Mouse (Mus musculus) forebrain, embryonic 12.5 days (tissue): ENCODE measurements around the gene Atp2a2. TPM values are rescaled to one million over a fixed set of nuclear protein-coding genes. Genes with fewer than 3 reads are reported as not detected.
A peak's percentile ranks its signal among the peaks of the same experiment; 100 is the strongest.

Experiments used
- ATAC-seq: fragments of 200-750 bp; cut with Nextera tagmentation; 2 replicates; pipeline ENCODE4 v1.8.0; 2017; ENCODE audit warnings: moderate TSS enrichment; ENCODE audit not compliant: low FRiP score
- H3K27ac ChIP-seq: fragments of 300-500 bp; sonication (generic); 2 replicates; pipeline ENCODE4 v1.5.1; 2016; ENCODE audit warnings: mild to moderate bottlenecking
- H3K27me3 ChIP-seq: fragments of 300-500 bp; sonication (generic); 2 replicates; pipeline ENCODE4 v1.6.1; 2016; ENCODE audit warnings: mild to moderate bottlenecking
- H3K36me3 ChIP-seq: fragments of 300-500 bp; sonication (generic); replicated peaks from 2 replicates; pipeline ENCODE4 v1.6.1; 2016; ENCODE audit warnings: mild to moderate bottlenecking
- H3K4me1 ChIP-seq: fragments of 300-500 bp; sonication (generic); 2 replicates; pipeline ENCODE4 v1.6.1; 2016
- H3K4me2 ChIP-seq: fragments of 300-500 bp; sonication (generic); 2 replicates; pipeline ENCODE4 v1.6.1; 2016; ENCODE audit warnings: mild to moderate bottlenecking, moderate library complexity
- H3K4me3 ChIP-seq: fragments of 300-500 bp; sonication (generic); replicated peaks from 2 replicates; pipeline ENCODE4 v1.5.1; 2016; ENCODE audit warnings: mild to moderate bottlenecking
- H3K9ac ChIP-seq: fragments of 300-500 bp; sonication (generic); 2 replicates; pipeline ENCODE4 v1.6.1; 2016; ENCODE audit warnings: mild to moderate bottlenecking
- H3K9me3 ChIP-seq: fragments of 300-500 bp; sonication (generic); 2 replicates; pipeline ENCODE4 v1.6.1; 2016
- WGBS: fragments of 180-500 bp; shearing (Covaris S2); methylation state at CpG from one replicate; pipeline ENCODE4 v1.1.7; 2016; 5-methylcytosine and 5-hydroxymethylcytosine counted together
- polyA plus RNA-seq: library from polyadenylated mRNA; unstranded; fragments of >200 nt; fragmentation: Nextera tagmentation; extraction: Ambion mirVana; gene quantifications from 2 replicates; pipeline ENCODE4 v1.2.1, GENCODE M21; 2016

Gene Atp2a2
- polyA plus RNA-seq, 1 experiment from 2014 or later: 57.9 TPM

DNA sequence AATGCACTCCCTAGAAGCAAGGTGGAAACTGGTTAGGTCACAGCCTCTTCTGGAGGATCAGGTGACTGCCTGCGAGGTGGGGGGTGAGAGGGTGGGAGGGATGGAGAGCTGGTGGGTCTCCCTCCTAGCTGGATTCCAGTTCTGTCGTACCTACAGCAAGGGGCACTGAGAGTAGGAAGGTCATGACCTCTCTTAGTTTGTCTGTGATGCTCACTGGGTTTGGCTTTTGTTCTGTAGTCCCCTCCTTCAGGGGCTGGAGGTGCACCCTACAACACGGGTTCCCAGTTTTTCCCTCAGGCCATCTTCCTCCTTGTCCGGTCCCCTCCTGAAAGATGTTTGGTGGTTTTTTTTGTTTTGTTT, 1.7 kb upstream of the Atp2a2 start:
- Histone ChIP-seq H3K4me2 (no peak overlapping the region), H3K36me3 (no peaks in the 10 kb centered on the region), H3K27ac (no peak overlapping the region), H3K9ac (no peak overlapping the region), H3K27me3 (no peaks in the 10 kb centered on the region), H3K4me1 (peaks cover 28% of the 10 kb centered on the region), H3K9me3 (0 out of 2 replicates have a peak, but pooled peaks cover 3% of the 10 kb centered on the region), H3K4me3 (no peak overlapping the region)
- 18% methylated on average over 4 of the region's 4 CpGs for WGBS
- ATAC-seq: no peak

DNA sequence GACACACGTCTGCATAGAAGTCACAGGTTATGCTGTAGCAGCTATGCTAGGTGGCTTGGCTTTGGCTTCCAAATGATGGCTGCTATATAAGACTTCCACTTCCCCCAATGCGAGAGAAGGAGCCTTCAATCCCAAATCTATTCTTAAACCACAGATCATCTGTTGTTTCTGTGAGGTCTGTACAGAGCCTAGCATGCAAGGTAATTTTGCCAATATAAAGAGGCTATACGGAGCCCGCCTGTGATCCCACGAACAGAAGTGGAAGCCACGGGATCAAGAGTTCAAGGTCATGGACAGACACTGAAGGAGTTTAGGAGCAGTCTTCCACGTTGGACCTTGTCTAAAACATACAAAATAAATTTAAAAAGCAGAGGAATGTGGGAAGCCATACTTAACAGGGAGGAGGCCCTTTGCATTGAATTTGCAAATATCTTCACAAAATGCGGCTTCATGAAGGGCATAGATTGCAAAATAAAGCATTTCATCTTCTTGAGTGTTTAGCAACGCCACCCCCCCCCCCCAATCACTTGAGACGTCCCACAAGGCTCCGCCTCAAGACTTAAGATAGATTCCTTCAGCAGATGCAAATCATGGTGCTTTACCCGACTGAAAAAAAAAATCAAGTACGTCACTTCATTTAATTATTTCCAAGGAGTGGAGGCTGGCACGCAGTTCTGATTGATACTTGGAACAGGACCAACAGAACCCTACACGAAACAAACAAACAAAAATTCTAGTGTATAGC, 1.2 kb upstream of the Atp2a2 start:
- Histone ChIP-seq H3K9ac (peak overlapping the region; percentile 77), H3K4me1 (peaks cover 31% of the 10 kb centered on the region), H3K36me3 (no peaks in the 10 kb centered on the region; the same call in 1 of the 2 replicates), H3K27me3 (no peaks in the 10 kb centered on the region), H3K27ac (peak overlapping the region; percentile 100), H3K9me3 (0 out of 2 replicates have a peak, but pooled peaks cover 3% of the 10 kb centered on the region), H3K4me2 (peak overlapping the region; percentile 63), H3K4me3 (peak overlapping the region; percentile 97)
- 0 out of 2 replicates have a peak, but pooled peaks have one; percentile 3 for ATAC-seq
- WGBS: 30% methylated on average over 15 of the region's 15 CpGs

DNA sequence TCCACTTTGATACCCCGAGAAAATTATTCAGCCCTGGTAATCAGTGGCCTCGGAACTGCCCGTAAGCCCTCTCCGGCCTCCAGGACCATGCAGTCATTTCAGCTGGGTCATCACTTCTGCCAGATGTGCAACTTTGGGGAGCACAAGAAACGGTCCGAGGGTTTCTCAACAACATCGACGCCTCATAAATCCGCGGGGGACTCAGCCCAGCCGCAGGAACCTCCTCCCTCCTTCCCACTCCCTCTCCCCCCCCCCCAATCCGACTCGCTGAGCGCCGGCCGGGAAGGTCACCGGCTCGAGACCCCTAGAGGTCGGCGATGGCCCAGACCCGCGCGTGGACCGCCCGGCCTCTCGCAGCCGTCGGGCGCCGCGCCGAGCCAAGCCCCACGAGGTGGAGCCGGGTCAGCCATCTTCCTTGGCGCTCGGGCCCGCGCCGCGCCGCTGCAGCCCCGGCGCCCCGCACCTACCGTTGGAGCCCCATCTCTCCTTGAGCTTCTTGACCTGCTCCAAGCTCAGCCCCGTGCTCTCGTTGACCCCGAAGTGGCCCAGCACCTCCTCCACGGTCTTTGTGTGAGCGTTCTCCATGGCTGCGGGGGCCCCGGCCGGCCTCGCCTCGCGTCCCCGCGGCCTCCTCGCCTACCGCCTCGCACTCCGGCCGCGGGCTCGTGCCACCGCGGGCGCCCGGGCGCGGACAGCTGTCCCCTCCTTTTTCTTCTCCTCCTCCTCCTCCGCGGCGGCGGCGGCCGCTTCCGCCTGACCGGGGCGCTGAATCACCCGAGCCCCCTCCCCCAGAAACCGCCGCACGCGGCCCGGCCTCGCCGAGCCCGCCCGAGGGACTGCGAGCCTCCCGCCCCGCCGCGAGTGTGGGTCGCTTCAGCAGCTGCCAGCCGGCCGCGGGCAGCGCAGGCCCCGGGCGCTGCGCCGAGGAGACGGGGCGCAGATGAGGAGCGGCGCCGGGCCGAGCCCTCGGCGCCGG, 636 bp downstream of the Atp2a2 start:
- 0 out of 2 replicates have a peak, but pooled peaks cover under 1% of the 10 kb centered on the region for H3K9me3 ChIP-seq
- H3K4me2 ChIP-seq: peak overlapping the region; percentile 53
- H3K9ac ChIP-seq: peak overlapping the region; percentile 100
- 1% methylated on average over 91 of the region's 113 CpGs for WGBS
- no peaks in the 10 kb centered on the region for H3K27me3 ChIP-seq
- ATAC-seq: peak; percentile 45
- peak overlapping the region; percentile 97 for H3K4me3 ChIP-seq
- H3K27ac ChIP-seq: peak overlapping the region; percentile 100
- H3K36me3 ChIP-seq: peaks cover 7% of the 10 kb centered on the region; the same call in 1 of the 2 replicates
- peaks cover 42% of the 10 kb centered on the region for H3K4me1 ChIP-seq

DNA sequence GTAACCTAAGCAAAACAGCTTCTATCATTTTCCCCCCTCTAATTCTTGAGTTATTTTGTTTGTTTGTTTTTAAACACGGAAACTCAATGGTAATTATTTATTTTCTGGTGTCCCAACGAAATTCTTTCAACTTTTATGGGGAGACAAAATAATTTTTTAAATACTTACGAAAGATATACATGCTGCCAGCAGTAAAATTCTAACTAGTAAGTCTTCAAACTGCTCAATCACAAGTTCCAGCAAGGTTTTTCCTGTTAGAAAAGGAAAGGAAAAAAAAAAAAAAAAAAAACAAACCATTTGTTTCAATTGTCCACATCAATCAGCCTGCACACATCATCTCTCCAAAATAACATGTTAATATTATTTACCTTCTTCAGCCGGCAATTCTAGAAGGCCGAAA, 1.5 kb downstream of the Atp2a2 start:
- WGBS: 38% methylated on average over 5 of the region's 5 CpGs
- Histone ChIP-seq H3K4me2 (peak overlapping the region; percentile 53), H3K9ac (peak overlapping the region; percentile 100), H3K4me3 (peak overlapping the region; percentile 97), H3K9me3 (no peaks in the 10 kb centered on the region), H3K4me1 (peaks cover 42% of the 10 kb centered on the region), H3K36me3 (peaks cover 7% of the 10 kb centered on the region), H3K27me3 (no peaks in the 10 kb centered on the region), H3K27ac (no peak overlapping the region)
- ATAC-seq: no peak

DNA sequence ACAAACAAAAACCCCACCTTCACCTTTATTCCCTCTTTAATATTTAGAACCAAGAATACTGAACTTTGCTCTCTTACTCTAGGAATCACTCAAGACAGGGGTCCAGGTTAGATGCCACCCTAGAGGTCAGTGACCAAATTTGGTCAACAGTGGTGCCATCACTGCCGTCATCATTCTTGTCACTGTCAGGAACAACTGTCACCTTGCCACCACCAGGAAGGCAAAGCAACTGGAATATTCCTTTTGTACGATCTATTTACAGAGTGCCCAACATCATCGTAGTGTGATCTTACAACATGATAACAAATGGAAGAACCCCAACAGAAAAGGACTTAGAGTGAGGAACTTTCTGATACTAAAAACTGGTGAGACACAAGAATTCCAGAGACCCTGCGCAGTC, 1.9 kb downstream of the Atp2a2 start:
- peak overlapping the region; percentile 53 for H3K4me2 ChIP-seq
- peak overlapping the region; percentile 97 for H3K4me3 ChIP-seq
- peak overlapping the region; percentile 33 for H3K9ac ChIP-seq
- peaks cover 7% of the 10 kb centered on the region for H3K36me3 ChIP-seq
- no peaks in the 10 kb centered on the region for H3K9me3 ChIP-seq
- 68% methylated on average over 4 of the region's 4 CpGs for WGBS
- no peak for ATAC-seq
- H3K4me1 ChIP-seq: peaks cover 42% of the 10 kb centered on the region
- H3K27me3 ChIP-seq: no peaks in the 10 kb centered on the region
- no peak overlapping the region for H3K27ac ChIP-seq

DNA sequence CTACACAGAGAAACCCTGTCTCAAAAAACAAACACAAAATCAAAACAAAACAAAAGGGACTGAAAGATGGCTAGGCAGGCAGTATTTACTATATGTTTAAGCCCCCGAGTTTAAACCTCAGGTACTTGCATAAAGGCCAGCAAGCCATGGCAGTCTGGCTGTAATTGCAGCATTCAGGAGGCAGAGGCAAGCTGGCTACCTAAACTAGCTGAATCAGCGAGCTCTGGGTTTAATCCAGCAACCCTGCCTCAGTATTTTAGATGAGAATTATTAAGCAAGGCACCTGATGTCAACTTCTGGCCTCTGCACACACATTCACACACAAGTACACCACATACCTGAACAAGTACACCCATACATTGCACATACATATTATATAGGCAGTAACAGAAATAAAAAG, 4.0 kb downstream of the Atp2a2 start:
- Histone ChIP-seq H3K9me3 (no peaks in the 10 kb centered on the region), H3K9ac (no peak overlapping the region; the same call in 1 of the 2 replicates), H3K4me3 (no peak overlapping the region), H3K4me2 (peak overlapping the region; percentile 13; the same call in 1 of the 2 replicates), H3K36me3 (peaks cover 24% of the 10 kb centered on the region), H3K27ac (no peak overlapping the region), H3K4me1 (peaks cover 34% of the 10 kb centered on the region), H3K27me3 (no peaks in the 10 kb centered on the region)
- ATAC-seq: no peak
- WGBS: 57% methylated on average over 2 of the region's 2 CpGs

DNA sequence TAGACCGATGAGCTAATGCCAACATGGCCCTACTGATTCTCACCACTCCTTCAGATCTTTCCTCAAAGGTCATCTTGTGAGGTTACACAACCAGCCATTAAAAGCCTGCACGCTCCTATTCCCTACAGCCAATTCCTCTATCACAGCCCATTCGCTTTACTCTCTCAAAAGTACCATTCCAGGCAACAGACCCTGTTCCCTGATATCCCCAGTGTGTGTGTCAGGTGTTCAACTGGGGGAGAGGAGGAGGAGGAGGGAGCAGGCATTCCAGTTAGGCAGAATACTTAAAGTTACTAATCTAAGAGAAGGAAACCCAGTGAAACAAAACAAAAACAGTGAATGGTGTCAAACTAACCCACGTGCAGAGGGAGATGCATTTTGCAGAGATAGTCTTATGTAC, 5.0 kb downstream of the Atp2a2 start:
- no peaks in the 10 kb centered on the region for H3K27me3 ChIP-seq
- H3K9me3 ChIP-seq: no peaks in the 10 kb centered on the region
- ATAC-seq: no peak
- H3K4me1 ChIP-seq: peaks cover 30% of the 10 kb centered on the region
- H3K4me2 ChIP-seq: no peak overlapping the region
- no peak overlapping the region for H3K9ac ChIP-seq
- peaks cover 31% of the 10 kb centered on the region for H3K36me3 ChIP-seq
- H3K4me3 ChIP-seq: no peak overlapping the region
- 92% methylated on average over 4 of the region's 4 CpGs for WGBS
- H3K27ac ChIP-seq: no peak overlapping the region

DNA sequence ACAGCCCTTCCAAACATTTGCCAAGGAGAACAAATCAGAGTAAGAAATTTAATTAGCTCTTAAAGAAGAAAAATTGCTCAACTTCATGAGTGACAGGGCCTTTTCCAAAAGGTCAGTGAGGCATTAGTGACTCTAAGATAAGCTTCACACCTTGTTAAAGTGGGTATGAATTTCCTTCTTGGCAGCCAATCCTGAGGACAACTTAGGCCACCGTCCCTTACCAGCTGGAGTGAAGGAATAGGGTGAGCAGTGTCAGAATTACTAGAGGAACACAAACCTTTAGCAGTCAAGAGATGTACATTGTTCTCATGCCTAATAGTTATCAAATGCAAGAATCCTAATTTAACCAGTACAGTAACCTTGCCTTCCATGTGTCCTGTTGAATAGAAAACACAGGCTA, 7.6 kb downstream of the Atp2a2 start:
- Histone ChIP-seq H3K4me3 (no peak overlapping the region), H3K4me1 (peaks cover 19% of the 10 kb centered on the region), H3K9ac (no peak overlapping the region), H3K27ac (no peak overlapping the region), H3K4me2 (no peak overlapping the region), H3K27me3 (no peaks in the 10 kb centered on the region), H3K9me3 (no peaks in the 10 kb centered on the region), H3K36me3 (peaks cover 53% of the 10 kb centered on the region)
- 81% methylated on average over 1 of the region's 1 CpGs for WGBS
- ATAC-seq: no peak

DNA sequence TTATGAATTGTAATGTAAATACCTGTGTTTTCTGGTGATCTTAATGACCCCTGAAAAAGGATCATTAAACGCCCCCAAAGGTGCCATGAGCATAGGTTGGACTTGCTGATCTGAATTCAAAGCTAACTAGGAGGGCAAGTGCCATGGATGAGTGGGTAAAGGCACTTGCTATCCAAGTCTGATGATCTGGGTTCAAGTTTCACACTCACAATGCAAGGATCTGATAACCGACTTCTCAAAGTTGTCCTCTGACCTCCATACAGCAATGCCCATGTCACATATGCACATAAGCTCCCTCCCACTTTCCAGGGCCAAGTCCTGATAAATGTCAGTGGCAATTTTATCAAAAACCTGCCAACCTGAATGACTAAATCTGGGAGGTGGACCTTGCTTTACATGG, 9.0 kb downstream of the Atp2a2 start:
- H3K4me3 ChIP-seq: no peak overlapping the region
- 94% methylated on average over 2 of the region's 2 CpGs for WGBS
- ATAC-seq: no peak

DNA sequence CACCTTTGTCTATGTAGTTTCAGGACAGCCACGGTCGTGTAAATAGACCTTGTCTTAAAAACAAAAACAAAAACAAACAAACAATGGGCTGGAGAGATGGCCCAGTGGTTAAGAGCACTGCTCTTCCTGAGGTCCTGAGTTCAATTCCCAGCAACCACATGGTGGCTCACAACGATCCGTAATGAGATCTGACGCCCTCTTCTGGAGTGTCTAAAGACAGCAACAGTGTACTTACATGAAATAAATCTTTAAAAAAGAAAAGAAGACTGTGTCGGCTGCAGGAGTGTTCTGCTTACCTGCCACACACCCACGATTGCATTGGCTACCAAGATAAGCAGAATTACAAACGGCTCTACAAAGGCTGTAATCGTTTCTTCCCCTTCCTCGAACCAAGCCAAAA, 10.6 kb downstream of the Atp2a2 start:
- ATAC-seq: no peak
- Histone ChIP-seq H3K36me3 (peaks cover 72% of the 10 kb centered on the region), H3K9me3 (no peaks in the 10 kb centered on the region), H3K4me1 (no peaks in the 10 kb centered on the region), H3K4me3 (no peak overlapping the region), H3K9ac (no peak overlapping the region), H3K27me3 (no peaks in the 10 kb centered on the region), H3K4me2 (no peak overlapping the region), H3K27ac (no peak overlapping the region)
- 91% methylated on average over 10 of the region's 10 CpGs for WGBS

More for the DNA sequence above, 9.0 kb downstream of the Atp2a2 start:
- Histone ChIP-seq H3K27me3 (no peaks in the 10 kb centered on the region), H3K4me2 (no peak overlapping the region), H3K36me3 (peaks cover 67% of the 10 kb centered on the region), H3K9me3 (no peaks in the 10 kb centered on the region), H3K4me1 (peaks cover 9% of the 10 kb centered on the region), H3K27ac (no peak overlapping the region), H3K9ac (no peak overlapping the region)

DNA sequence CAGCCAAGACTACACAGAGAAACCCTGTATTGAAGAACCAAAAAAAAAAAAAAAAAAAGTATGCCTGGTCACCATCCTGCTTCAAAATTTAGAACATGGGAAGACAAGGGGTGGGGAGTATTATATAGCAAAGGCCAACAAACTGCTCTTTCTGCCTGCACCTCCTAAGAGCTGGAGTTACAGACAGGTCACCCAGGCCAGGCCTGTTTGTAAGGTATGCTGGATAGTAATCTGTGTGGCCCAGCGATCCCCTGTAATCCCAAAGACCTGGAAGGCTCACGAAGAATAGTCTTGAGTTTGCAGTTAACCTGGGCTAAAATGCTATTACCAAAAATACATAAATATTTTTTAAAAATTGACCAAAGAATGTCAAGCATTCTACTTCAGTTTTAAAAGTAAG, 11.9 kb downstream of the Atp2a2 start:
- H3K9me3 ChIP-seq: no peaks in the 10 kb centered on the region
- 94% methylated on average over 2 of the region's 2 CpGs for whole genome bisulfite sequencing
- ATAC-seq: no peak
- no peak overlapping the region for H3K27ac ChIP-seq
- H3K4me2 ChIP-seq: no peak overlapping the region
- no peak overlapping the region for H3K4me3 ChIP-seq
- no peak overlapping the region for H3K9ac ChIP-seq
- no peaks in the 10 kb centered on the region for H3K27me3 ChIP-seq
- peaks cover 83% of the 10 kb centered on the region for H3K36me3 ChIP-seq
- no peaks in the 10 kb centered on the region for H3K4me1 ChIP-seq

DNA sequence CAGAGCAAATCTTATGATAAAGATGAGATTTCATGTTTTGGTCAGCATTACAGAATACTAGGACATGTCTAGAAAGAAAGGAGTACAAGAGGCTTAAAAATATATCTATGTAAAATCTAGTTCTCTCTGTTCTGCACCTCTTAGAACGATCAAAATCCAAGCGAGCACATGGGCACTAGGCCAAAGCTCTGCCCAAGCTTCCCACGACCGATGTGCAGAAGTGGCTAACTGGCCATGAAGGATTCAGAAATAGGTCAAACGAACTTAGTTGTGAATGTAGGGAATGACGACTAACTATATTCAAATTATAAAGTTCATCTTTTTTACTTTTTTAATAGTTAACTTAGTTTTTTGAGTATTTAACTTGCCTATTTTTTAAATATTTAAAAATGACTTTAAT, 14.2 kb downstream of the Atp2a2 start:
- H3K4me2 ChIP-seq: no peak overlapping the region
- H3K4me3 ChIP-seq: no peak overlapping the region
- no peak for ATAC-seq
- no peak overlapping the region for H3K9ac ChIP-seq
- 91% methylated on average over 6 of the region's 6 CpGs for WGBS
- H3K9me3 ChIP-seq: no peaks in the 10 kb centered on the region
- H3K27me3 ChIP-seq: no peaks in the 10 kb centered on the region
- H3K36me3 ChIP-seq: peaks cover 84% of the 10 kb centered on the region
- no peak overlapping the region for H3K27ac ChIP-seq
- no peaks in the 10 kb centered on the region for H3K4me1 ChIP-seq
